Mouse (Mus musculus) CH12.LX (cell line): Measurements from ENCODE around the gene Kctd7.

ENCODE experiments used
- CHD2 ChIP-seq: IDR thresholded peaks from 2 replicates; pipeline ENCODE4 v1.6.1; 2011; ENCODE audit warnings: low read length, improper control_type of control experiment
- IRF4 ChIP-seq: IDR thresholded peaks from 2 replicates; pipeline ENCODE4 v1.6.1; 2014; ENCODE audit warnings: low read depth, mild to moderate bottlenecking, inconsistent platforms, low read length, improper control_type of control experiment
- KAT2A ChIP-seq: IDR thresholded peaks from 2 replicates; pipeline ENCODE4 v1.6.1; 2012; ENCODE audit warnings: low read length, improper control_type of control experiment, inconsistent platforms; ENCODE audit not compliant: insufficient replicate concordance
- MYC ChIP-seq: IDR thresholded peaks from 2 replicates; pipeline ENCODE4 v1.6.1; 2011; ENCODE audit warnings: low read depth, mild to moderate bottlenecking, improper control_type of control experiment, low read length
- NELFE ChIP-seq: IDR thresholded peaks from 2 replicates; pipeline ENCODE4 v1.6.1; 2011; ENCODE audit warnings: low read depth, low read length, improper control_type of control experiment
- POLR2A ChIP-seq: IDR thresholded peaks from 2 replicates; pipeline ENCODE4 v1.6.1; 2011; ENCODE audit warnings: low read depth, mild to moderate bottlenecking, improper control_type of control experiment, low read length

DNA sequence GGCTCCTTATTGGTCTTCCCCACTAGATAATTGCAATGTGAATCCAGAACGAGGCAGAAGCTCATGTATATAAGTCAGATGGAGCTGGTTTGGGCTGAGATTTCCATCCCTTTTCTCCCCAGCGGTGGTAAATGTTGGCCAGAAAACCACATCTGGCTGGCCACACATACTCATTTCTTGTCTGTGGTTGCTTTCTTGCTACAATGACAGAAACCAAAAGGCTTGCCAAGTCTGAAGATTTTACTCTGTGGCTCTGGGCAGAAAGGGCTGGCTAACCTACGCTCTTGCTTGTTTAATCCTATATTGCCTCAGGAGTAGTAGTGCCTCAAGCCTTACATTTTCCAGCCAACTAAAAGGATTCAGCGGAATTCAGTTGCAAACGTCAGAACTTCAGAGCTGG is 3.5 kb upstream of the Kctd7 start:
- TF ChIP-seq KAT2A (no peak), MYC (no peak), CHD2 (no peak), NELFE (no peak), POLR2A (no peak), IRF4 (peak; percentile 8; the same call in 1 of the 2 replicates)
